Mouse (Mus musculus) midbrain, embryonic 13.5 days (tissue): Measurements from ENCODE around the gene Slc8b1. TPM values are rescaled to one million over a fixed set of nuclear protein-coding genes. Genes with fewer than 3 reads are reported as not detected.

Experiments used
- ATAC-seq: fragments of 200-750 bp; cut with Nextera tagmentation; 2 replicates; pipeline ENCODE4 v1.8.0; 2017; ENCODE audit warnings: mild to moderate bottlenecking, moderate TSS enrichment, moderate library complexity
- H3K27ac ChIP-seq: fragments of 300-500 bp; sonication (generic); 2 replicates; pipeline ENCODE4 v1.5.1; 2015; ENCODE audit warnings: inconsistent platforms, mild to moderate bottlenecking, moderate library complexity
- H3K27me3 ChIP-seq: fragments of 300-500 bp; sonication (generic); 2 replicates; pipeline ENCODE4 v1.6.1; 2015; ENCODE audit warnings: mild to moderate bottlenecking, inconsistent platforms
- H3K36me3 ChIP-seq: fragments of 300-500 bp; sonication (generic); 2 replicates; pipeline ENCODE4 v1.6.1; 2015; ENCODE audit warnings: mild to moderate bottlenecking, inconsistent platforms
- H3K4me1 ChIP-seq: fragments of 300-500 bp; sonication (generic); replicated peaks from 2 replicates; pipeline ENCODE4 v1.6.1; 2015; ENCODE audit warnings: inconsistent platforms
- H3K4me2 ChIP-seq: fragments of 300-500 bp; sonication (generic); replicated peaks from 2 replicates; pipeline ENCODE4 v1.6.1; 2015; ENCODE audit warnings: moderate library complexity, mild to moderate bottlenecking, inconsistent platforms
- H3K4me3 ChIP-seq: fragments of 300-500 bp; sonication (generic); replicated peaks from 2 replicates; pipeline ENCODE4 v1.5.1; 2015; ENCODE audit warnings: mild to moderate bottlenecking, inconsistent platforms
- H3K9ac ChIP-seq: fragments of 300-500 bp; sonication (generic); replicated peaks from 2 replicates; pipeline ENCODE4 v1.6.1; 2015; ENCODE audit warnings: mild to moderate bottlenecking, inconsistent platforms
- H3K9me3 ChIP-seq: fragments of 300-500 bp; sonication (generic); 2 replicates; pipeline ENCODE4 v1.6.1; 2016; ENCODE audit warnings: mild to moderate bottlenecking, inconsistent platforms
- WGBS: fragments of 180-500 bp; shearing (Covaris S2); methylation state at CpG from one replicate; pipeline ENCODE4 v1.1.7; 2015; 5-methylcytosine and 5-hydroxymethylcytosine counted together
- polyA plus RNA-seq: library from polyadenylated mRNA; unstranded; fragments of >200 nt; fragmentation: Nextera tagmentation; extraction: Ambion mirVana; gene quantifications from 2 replicates; pipeline ENCODE4 v1.2.1, GENCODE M21; 2015

The Slc8b1 gene
- polyA plus RNA-seq, 1 experiment from 2014 or later: 2.3 TPM

- no peak within 1 kb of the TSS for H3K4me3 ChIP-seq
- H3K4me1 ChIP-seq: peaks cover 4% of the 10 kb centered on the region; the same call in 1 of the 2 replicates
- no peak within 1 kb of the TSS for H3K9ac ChIP-seq
- no peaks in the 10 kb centered on the region for H3K9me3 ChIP-seq
- WGBS: 12% methylated on average over 13 of the region's 13 CpGs
- H3K36me3 ChIP-seq: no peaks in the 10 kb centered on the region
- H3K4me2 ChIP-seq: no peak within 1 kb of the TSS
- 0 out of 2 replicates have a peak, but pooled peaks have one; percentile 6 for ATAC-seq
- no peak within 1 kb of the TSS for H3K27ac ChIP-seq
- peaks cover 2% of the 10 kb centered on the region; the same call in 1 of the 2 replicates for H3K27me3 ChIP-seq
Observed at GRCm38 (mm10) chr5:120476296-120476695, 34.7 kb upstream of the Slc8b1 start, which contains the start of gene Sds. TSS of gene Sds (plus strand) at chr5:120476526.

- H3K9ac ChIP-seq: no peak overlapping the region
- H3K27ac ChIP-seq: no peak overlapping the region
- no peaks in the 10 kb centered on the region for H3K36me3 ChIP-seq
- peaks cover 5% of the 10 kb centered on the region; the same call in 1 of the 2 replicates for H3K4me1 ChIP-seq
- H3K27me3 ChIP-seq: peaks cover 2% of the 10 kb centered on the region; the same call in 1 of the 2 replicates
- H3K9me3 ChIP-seq: no peaks in the 10 kb centered on the region
- ATAC-seq: no peak
- H3K4me2 ChIP-seq: no peak overlapping the region
- WGBS: 87% methylated on average over 5 of the region's 5 CpGs
- H3K4me3 ChIP-seq: no peak overlapping the region
Observed at GRCm38 (mm10) chr5:120477993-120478392, 33.0 kb upstream of the Slc8b1 start.

- peaks cover 5% of the 10 kb centered on the region; the same call in 1 of the 2 replicates for H3K4me1 ChIP-seq
- no peaks in the 10 kb centered on the region for H3K9me3 ChIP-seq
- H3K9ac ChIP-seq: no peak overlapping the region
- no peak overlapping the region for H3K4me3 ChIP-seq
- peaks cover 13% of the 10 kb centered on the region for H3K36me3 ChIP-seq
- H3K4me2 ChIP-seq: no peak overlapping the region
- H3K27ac ChIP-seq: no peak overlapping the region
- WGBS: 76% methylated on average over 4 of the region's 4 CpGs
- no peak for ATAC-seq
- H3K27me3 ChIP-seq: peaks cover 2% of the 10 kb centered on the region; the same call in 1 of the 2 replicates
Observed at GRCm38 (mm10) chr5:120479538-120479937, 31.4 kb upstream of the Slc8b1 start.

- no peak overlapping the region for H3K27ac ChIP-seq
- no peak overlapping the region for H3K4me3 ChIP-seq
- 66% methylated on average over 9 of the region's 9 CpGs for WGBS
- H3K9me3 ChIP-seq: no peaks in the 10 kb centered on the region
- H3K27me3 ChIP-seq: peaks cover 2% of the 10 kb centered on the region; the same call in 1 of the 2 replicates
- H3K9ac ChIP-seq: no peak overlapping the region
- no peak for ATAC-seq
- no peak overlapping the region for H3K4me2 ChIP-seq
- H3K4me1 ChIP-seq: peaks cover 5% of the 10 kb centered on the region; the same call in 1 of the 2 replicates
- H3K36me3 ChIP-seq: peaks cover 29% of the 10 kb centered on the region
Observed at GRCm38 (mm10) chr5:120481205-120481604, 29.8 kb upstream of the Slc8b1 start.

GRCm38 (mm10) chr5:120483399-120483798 lies 27.6 kb upstream of the Slc8b1 start:
- Histone ChIP-seq H3K27ac (0 out of 2 replicates have a peak overlapping the region, but pooled peaks have one; percentile 2), H3K36me3 (peaks cover 51% of the 10 kb centered on the region), H3K4me3 (no peak overlapping the region), H3K4me2 (no peak overlapping the region), H3K27me3 (no peaks in the 10 kb centered on the region; the same call in 1 of the 2 replicates), H3K4me1 (peaks cover 5% of the 10 kb centered on the region; the same call in 1 of the 2 replicates), H3K9me3 (no peaks in the 10 kb centered on the region), H3K9ac (no peak overlapping the region)
- WGBS: 88% methylated on average over 19 of the region's 19 CpGs
- ATAC-seq: no peak

- Histone ChIP-seq H3K4me1 (no peaks in the 10 kb centered on the region), H3K9me3 (no peaks in the 10 kb centered on the region), H3K4me3 (no peak overlapping the region), H3K27ac (no peak overlapping the region), H3K27me3 (no peaks in the 10 kb centered on the region), H3K36me3 (peaks cover 69% of the 10 kb centered on the region), H3K4me2 (no peak overlapping the region), H3K9ac (no peak overlapping the region)
- 88% methylated on average over 8 of the region's 8 CpGs for WGBS
- no peak for ATAC-seq
Observed at GRCm38 (mm10) chr5:120487844-120488243, 23.1 kb upstream of the Slc8b1 start.

- H3K27me3 ChIP-seq: no peaks in the 10 kb centered on the region
- no peaks in the 10 kb centered on the region for H3K9me3 ChIP-seq
- no peak for ATAC-seq
- 82% methylated on average over 8 of the region's 8 CpGs for WGBS
- H3K4me2 ChIP-seq: no peak overlapping the region
- H3K9ac ChIP-seq: no peak overlapping the region
- no peak overlapping the region for H3K4me3 ChIP-seq
- peaks cover 55% of the 10 kb centered on the region for H3K36me3 ChIP-seq
- 0 out of 2 replicates have a peak overlapping the region, but pooled peaks have one; percentile 10 for H3K27ac ChIP-seq
- peaks cover 7% of the 10 kb centered on the region; the same call in 1 of the 2 replicates for H3K4me1 ChIP-seq
Observed at GRCm38 (mm10) chr5:120490679-120491192, 20.2 kb upstream of the Slc8b1 start.

GRCm38 (mm10) chr5:120492437-120492836 lies 18.5 kb upstream of the Slc8b1 start:
- Histone ChIP-seq H3K27ac (no peak overlapping the region), H3K4me2 (no peak overlapping the region), H3K36me3 (peaks cover 41% of the 10 kb centered on the region), H3K27me3 (no peaks in the 10 kb centered on the region), H3K9me3 (no peaks in the 10 kb centered on the region), H3K9ac (no peak overlapping the region), H3K4me1 (peaks cover 7% of the 10 kb centered on the region; the same call in 1 of the 2 replicates), H3K4me3 (no peak overlapping the region)
- WGBS: 68% methylated on average over 11 of the region's 11 CpGs
- no peak for ATAC-seq

- H3K27me3 ChIP-seq: no peaks in the 10 kb centered on the region
- H3K27ac ChIP-seq: no peak overlapping the region
- H3K9me3 ChIP-seq: no peaks in the 10 kb centered on the region
- 87% methylated on average over 6 of the region's 6 CpGs for WGBS
- H3K4me2 ChIP-seq: no peak overlapping the region
- H3K36me3 ChIP-seq: peaks cover 35% of the 10 kb centered on the region
- no peak overlapping the region for H3K4me3 ChIP-seq
- ATAC-seq: no peak
- no peak overlapping the region for H3K9ac ChIP-seq
- H3K4me1 ChIP-seq: peaks cover 7% of the 10 kb centered on the region; the same call in 1 of the 2 replicates
Observed at GRCm38 (mm10) chr5:120493440-120493839, 17.5 kb upstream of the Slc8b1 start.

GRCm38 (mm10) chr5:120493873-120494395 lies 17.0 kb upstream of the Slc8b1 start:
- no peak overlapping the region for H3K4me2 ChIP-seq
- no peak overlapping the region; the same call in 1 of the 2 replicates for H3K9ac ChIP-seq
- H3K9me3 ChIP-seq: no peaks in the 10 kb centered on the region
- H3K27ac ChIP-seq: no peak overlapping the region
- no peaks in the 10 kb centered on the region for H3K27me3 ChIP-seq
- WGBS: 81% methylated on average over 9 of the region's 9 CpGs
- H3K36me3 ChIP-seq: peaks cover 36% of the 10 kb centered on the region
- no peak for ATAC-seq
- H3K4me1 ChIP-seq: peaks cover 7% of the 10 kb centered on the region; the same call in 1 of the 2 replicates
- no peak overlapping the region for H3K4me3 ChIP-seq

- no peak overlapping the region for H3K9ac ChIP-seq
- ATAC-seq: no peak
- peaks cover 30% of the 10 kb centered on the region for H3K36me3 ChIP-seq
Observed at GRCm38 (mm10) chr5:120495064-120495702, 15.8 kb upstream of the Slc8b1 start.

GRCm38 (mm10) chr5:120495703-120496226 lies 15.2 kb upstream of the Slc8b1 start:
- 91% methylated on average over 13 of the region's 13 CpGs for WGBS
- H3K9ac ChIP-seq: no peak overlapping the region
- no peak overlapping the region for H3K4me2 ChIP-seq
- peaks cover 30% of the 10 kb centered on the region for H3K36me3 ChIP-seq
- H3K4me3 ChIP-seq: no peak overlapping the region
- no peaks in the 10 kb centered on the region for H3K27me3 ChIP-seq
- peaks cover 7% of the 10 kb centered on the region; the same call in 1 of the 2 replicates for H3K4me1 ChIP-seq
- no peak for ATAC-seq
- H3K9me3 ChIP-seq: no peaks in the 10 kb centered on the region
- H3K27ac ChIP-seq: no peak overlapping the region

More at GRCm38 (mm10) chr5:120495064-120495702, 15.8 kb upstream of the Slc8b1 start:
- Histone ChIP-seq H3K4me3 (no peak overlapping the region), H3K4me1 (peaks cover 7% of the 10 kb centered on the region; the same call in 1 of the 2 replicates), H3K27ac (no peak overlapping the region), H3K27me3 (no peaks in the 10 kb centered on the region), H3K4me2 (no peak overlapping the region), H3K9me3 (no peaks in the 10 kb centered on the region)
- 82% methylated on average over 10 of the region's 10 CpGs for WGBS
